Mouse (Mus musculus): ENCODE results near the gene Ice2.

Ice2 gene

GRCm38 (mm10) chr9:69459876-69460275, 62.2 kb downstream of the Ice2 start:
- DNase-seq (ENCODE audit: low spot score) = no peak

- no peak for DNase-seq (ENCODE audit: low spot score)
Observed at GRCm38 (mm10) chr9:69463046-69463445, 65.3 kb downstream of the Ice2 start.

DNA sequence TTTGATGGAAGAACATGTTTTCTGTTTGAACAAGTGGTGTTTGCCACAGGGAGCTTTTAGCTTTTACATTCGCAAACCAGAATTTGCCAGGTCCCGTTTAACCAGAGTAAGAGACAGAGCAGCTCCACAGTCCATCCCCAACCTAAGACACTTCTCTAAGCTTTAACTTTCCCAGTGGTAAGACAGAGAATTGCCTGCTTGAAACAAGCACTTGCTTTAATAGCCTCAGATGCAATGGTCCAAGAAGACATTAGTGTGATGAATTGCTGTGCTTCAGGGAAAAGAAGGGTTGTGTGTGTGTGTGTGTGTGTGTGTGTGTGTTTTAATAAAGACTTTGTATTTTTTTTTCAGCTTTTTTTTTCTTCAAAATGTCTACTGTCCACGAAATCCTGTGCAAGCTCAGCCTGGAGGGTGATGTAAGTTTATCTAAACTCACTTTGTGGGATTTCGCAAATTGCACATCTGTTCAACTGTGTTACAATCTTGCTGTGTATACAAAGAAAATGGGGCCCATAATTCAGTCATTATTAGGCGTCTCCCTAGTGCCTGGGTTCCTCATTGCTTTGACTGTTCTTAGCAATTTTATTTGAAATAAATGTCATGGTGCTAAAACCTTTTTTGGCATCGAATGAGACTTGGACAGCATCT, 66.5 kb downstream of the Ice2 start:
- no peak for DNase-seq (ENCODE audit: low spot score)

GRCm38 (mm10) chr9:69466098-69466497, 68.4 kb downstream of the Ice2 start:
- no peak for DNase-seq (ENCODE audit: low spot score)

DNA sequence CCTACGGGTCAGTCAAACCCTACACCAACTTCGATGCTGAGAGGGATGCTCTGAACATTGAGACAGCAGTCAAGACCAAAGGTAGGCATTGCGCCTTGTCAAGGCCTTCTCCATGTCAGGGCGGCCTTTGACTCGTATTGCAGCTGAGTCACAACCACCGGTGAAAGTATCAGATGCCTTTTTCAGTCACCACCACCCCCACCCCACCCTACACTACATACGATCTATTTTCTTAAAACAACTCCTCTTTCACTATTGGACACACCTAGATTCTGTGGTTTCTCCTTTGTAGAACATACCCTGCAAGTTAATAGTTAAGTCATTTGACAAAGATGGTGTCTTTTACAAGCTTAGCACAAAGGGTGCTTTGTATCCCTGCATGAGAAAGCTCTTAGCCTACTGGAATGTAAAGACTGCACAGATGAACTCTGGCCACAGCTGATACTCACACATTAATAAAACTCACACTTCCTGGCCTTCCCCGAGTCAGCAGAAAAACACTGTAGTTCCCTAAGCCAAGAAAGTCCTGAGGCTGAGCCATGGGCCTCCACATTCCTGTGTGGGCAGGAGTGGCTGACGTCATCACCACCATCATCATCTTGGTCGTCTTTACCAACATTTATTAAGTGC, 69.7 kb downstream of the Ice2 start:
- DNase-seq (ENCODE audit: low spot score) = no peak

GRCm38 (mm10) chr9:69468991-69469390, 71.3 kb downstream of the Ice2 start:
- peak; percentile 74 for DNase-seq (ENCODE audit: low spot score)

DNA sequence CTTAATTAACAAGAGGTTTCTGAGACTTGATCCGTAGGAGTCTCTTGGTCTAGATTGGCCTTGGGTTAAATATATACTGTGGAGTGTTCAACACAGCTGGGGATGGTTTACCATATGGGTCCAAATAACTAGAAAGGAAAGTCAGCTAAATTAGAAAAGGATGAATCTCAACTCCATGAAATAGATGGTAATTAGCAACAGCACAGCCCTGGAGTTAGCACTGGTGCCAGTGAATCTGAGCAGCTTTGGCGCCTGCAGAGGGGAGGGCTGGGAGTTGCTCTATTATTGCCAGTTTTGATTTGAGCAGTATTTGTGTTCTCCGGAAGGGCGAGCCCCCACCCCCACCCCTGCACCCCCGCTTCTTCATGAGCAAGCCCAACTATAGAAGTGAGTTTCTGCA, 72.7 kb downstream of the Ice2 start:
- DNase-seq (ENCODE audit: low spot score) = no peak

DNA sequence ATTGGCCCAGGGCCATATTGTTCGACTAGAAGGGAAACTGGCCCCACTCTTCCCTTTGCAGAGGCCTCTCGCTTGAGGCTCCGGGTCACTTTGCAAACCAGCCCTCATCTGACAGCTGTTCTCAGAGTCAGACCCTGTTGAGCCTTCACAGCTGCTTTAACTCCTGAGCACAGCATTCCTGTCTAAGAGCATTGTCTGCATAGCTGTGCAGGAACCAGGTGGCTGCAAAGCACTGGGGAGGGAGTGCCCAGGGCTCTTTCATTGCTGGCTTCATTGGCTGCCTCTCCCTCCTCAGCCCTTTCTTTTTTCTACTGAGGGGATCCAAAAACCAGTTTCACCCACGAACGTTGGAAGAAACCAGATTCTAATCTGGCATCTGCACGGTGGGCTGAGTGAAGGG, 73.2 kb downstream of the Ice2 start:
- no peak for DNase-seq (ENCODE audit: low spot score)

- DNase-seq (ENCODE audit: low spot score) = peak; percentile 73
Observed at GRCm38 (mm10) chr9:69472724-69473123, 75.0 kb downstream of the Ice2 start.

- DNase-seq (ENCODE audit: low spot score) = no peak
Observed at GRCm38 (mm10) chr9:69475873-69476272, 78.2 kb downstream of the Ice2 start.

- peak; percentile 62 for DNase-seq (ENCODE audit: low spot score)
Observed at GRCm38 (mm10) chr9:69477195-69477823, 79.6 kb downstream of the Ice2 start.

DNA sequence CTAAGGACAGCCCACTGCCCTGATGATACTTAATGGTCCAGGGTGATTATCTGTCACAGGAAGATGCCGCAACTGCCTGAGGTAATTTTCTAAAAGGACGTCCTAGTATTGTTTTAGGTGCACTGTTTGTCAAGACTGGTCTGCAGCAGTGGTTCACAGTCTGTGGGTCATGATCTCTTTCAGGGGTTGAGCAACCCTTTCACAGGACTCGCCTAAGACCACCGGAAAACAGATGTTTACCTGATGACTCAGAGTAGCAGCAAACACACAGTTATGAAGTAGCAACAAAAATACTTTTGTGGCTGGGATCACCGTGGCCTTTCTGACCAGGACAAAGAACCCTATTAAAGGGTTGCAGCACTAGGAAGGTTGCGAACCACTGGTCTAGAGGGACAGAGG, 80.1 kb downstream of the Ice2 start:
- no peak for DNase-seq (ENCODE audit: low spot score)

GRCm38 (mm10) chr9:69480344-69480743, 82.6 kb downstream of the Ice2 start:
- peak; percentile 54 for DNase-seq (ENCODE audit: low spot score)
